Mouse (Mus musculus) megakaryocyte, embryonic 14.5 days (primary cell): ENCODE data around the gene Ankrd28. TPM values are rescaled to one million over a fixed set of nuclear protein-coding genes. Genes with fewer than 3 reads are reported as not detected.

Experiments
- H3K27me3 ChIP-seq: replicated peaks from 2 replicates; pipeline ENCODE3; 2012; ENCODE audit warnings: inconsistent platforms
- H3K36me3 ChIP-seq: replicated peaks from 2 replicates; pipeline ENCODE3; 2012; ENCODE audit warnings: low read length, inconsistent platforms, mixed read lengths
- H3K4me1 ChIP-seq: 2 replicates; pipeline ENCODE4 v1.6.1; 2012; ENCODE audit warnings: inconsistent platforms
- H3K4me3 ChIP-seq: replicated peaks from 2 replicates; pipeline ENCODE3; 2012; ENCODE audit warnings: moderate library complexity, mild to moderate bottlenecking, inconsistent platforms
- H3K9me3 ChIP-seq: 2 replicates; pipeline ENCODE4 v1.6.1; 2012; ENCODE audit warnings: inconsistent platforms
- FLI1 ChIP-seq: IDR thresholded peaks from 2 replicates; pipeline ENCODE4 v1.6.1; 2012; ENCODE audit warnings: low read length, inconsistent platforms, mixed read lengths
- GATA1 ChIP-seq: IDR thresholded peaks from 3 replicates; pipeline ENCODE4 v1.6.1; 2012; ENCODE audit warnings: mixed read lengths, low read length, inconsistent platforms, borderline replicate concordance
- polyA plus RNA-seq: library from polyadenylated mRNA; stranded (reverse); fragments of >175 nt; gene quantifications from 2 replicates; pipeline ENCODE4 v1.2.3, GENCODE M21; 2012; ENCODE audit warnings: low replicate concordance; ENCODE audit not compliant: insufficient read depth

Gene Ankrd28
- polyA plus RNA-seq, 1 experiment: 4.0 TPM

GRCm38 (mm10) chr14:31794776-31795126 is 35.7 kb downstream of the Ankrd28 start:
- Histone ChIP-seq H3K4me1 (peaks cover 50% of the 10 kb centered on the region), H3K27me3 (no peaks in the 10 kb centered on the region), H3K4me3 (no peak overlapping the region), H3K36me3 (no peaks in the 10 kb centered on the region), H3K9me3 (no peaks in the 10 kb centered on the region)
- TF ChIP-seq GATA1: no peak
- no peak for TF ChIP-seq FLI1

- no peak for TF ChIP-seq GATA1
- TF ChIP-seq FLI1: no peak
- Histone ChIP-seq H3K9me3 (no peaks in the 10 kb centered on the region), H3K4me3 (no peak overlapping the region), H3K36me3 (no peaks in the 10 kb centered on the region), H3K27me3 (no peaks in the 10 kb centered on the region), H3K4me1 (peaks cover 56% of the 10 kb centered on the region)
Observed at GRCm38 (mm10) chr14:31793979-31794775, 36.3 kb downstream of the Ankrd28 start.

- no peaks in the 10 kb centered on the region for H3K9me3 ChIP-seq
- H3K4me1 ChIP-seq: peaks cover 74% of the 10 kb centered on the region
- no peak overlapping the region for H3K4me3 ChIP-seq
- no peaks in the 10 kb centered on the region for H3K27me3 ChIP-seq
- no peaks in the 10 kb centered on the region for H3K36me3 ChIP-seq
- TF ChIP-seq FLI1: no peak
- no peak for TF ChIP-seq GATA1
Observed at GRCm38 (mm10) chr14:31790797-31791196, 39.7 kb downstream of the Ankrd28 start.

- H3K4me1 ChIP-seq: peaks cover 82% of the 10 kb centered on the region
- TF ChIP-seq GATA1 (no peak), FLI1 (no peak)
- no peaks in the 10 kb centered on the region for H3K36me3 ChIP-seq
- no peaks in the 10 kb centered on the region for H3K9me3 ChIP-seq
- H3K27me3 ChIP-seq: no peaks in the 10 kb centered on the region
- no peak overlapping the region for H3K4me3 ChIP-seq
Observed at GRCm38 (mm10) chr14:31786906-31787305, 43.5 kb downstream of the Ankrd28 start.

- TF ChIP-seq FLI1 (no peak), GATA1 (no peak)
- H3K36me3 ChIP-seq: no peaks in the 10 kb centered on the region
- H3K4me1 ChIP-seq: peaks cover 72% of the 10 kb centered on the region
- no peaks in the 10 kb centered on the region for H3K27me3 ChIP-seq
- H3K9me3 ChIP-seq: no peaks in the 10 kb centered on the region
- peak overlapping the region; percentile 48 for H3K4me3 ChIP-seq
Observed at GRCm38 (mm10) chr14:31785681-31786080, 44.8 kb downstream of the Ankrd28 start.

- H3K27me3 ChIP-seq: no peaks in the 10 kb centered on the region
- TF ChIP-seq FLI1 (no peak), GATA1 (no peak)
- peaks cover 67% of the 10 kb centered on the region for H3K4me1 ChIP-seq
- H3K4me3 ChIP-seq: peak overlapping the region; percentile 86
- no peaks in the 10 kb centered on the region for H3K9me3 ChIP-seq
- no peaks in the 10 kb centered on the region for H3K36me3 ChIP-seq
Observed at GRCm38 (mm10) chr14:31784975-31785374, 45.5 kb downstream of the Ankrd28 start.

GRCm38 (mm10) chr14:31781309-31782049 is 49.0 kb downstream of the Ankrd28 start:
- TF ChIP-seq FLI1 (no peak), GATA1 (no peak)
- Histone ChIP-seq H3K9me3 (no peaks in the 10 kb centered on the region), H3K36me3 (peaks cover 12% of the 10 kb centered on the region), H3K4me1 (peaks cover 42% of the 10 kb centered on the region), H3K27me3 (no peaks in the 10 kb centered on the region), H3K4me3 (peak overlapping the region; percentile 94)

GRCm38 (mm10) chr14:31780412-31781233 is 49.8 kb downstream of the Ankrd28 start:
- H3K4me3 ChIP-seq: peak overlapping the region; percentile 94
- H3K4me1 ChIP-seq: peaks cover 46% of the 10 kb centered on the region
- TF ChIP-seq GATA1 (no peak), FLI1 (no peak)
- H3K9me3 ChIP-seq: no peaks in the 10 kb centered on the region
- H3K36me3 ChIP-seq: peaks cover 21% of the 10 kb centered on the region
- H3K27me3 ChIP-seq: no peaks in the 10 kb centered on the region

- H3K36me3 ChIP-seq: peaks cover 90% of the 10 kb centered on the region
- peaks cover 61% of the 10 kb centered on the region for H3K4me1 ChIP-seq
- H3K4me3 ChIP-seq: no peak overlapping the region
- no peaks in the 10 kb centered on the region for H3K27me3 ChIP-seq
- no peaks in the 10 kb centered on the region for H3K9me3 ChIP-seq
- TF ChIP-seq GATA1 (no peak), FLI1 (no peak)
Observed at GRCm38 (mm10) chr14:31773518-31773917, 56.9 kb downstream of the Ankrd28 start.

- H3K9me3 ChIP-seq: no peaks in the 10 kb centered on the region
- H3K4me1 ChIP-seq: peaks cover 72% of the 10 kb centered on the region
- H3K27me3 ChIP-seq: no peaks in the 10 kb centered on the region
- no peak overlapping the region for H3K4me3 ChIP-seq
- H3K36me3 ChIP-seq: peaks cover 99% of the 10 kb centered on the region
- TF ChIP-seq FLI1 (no peak), GATA1 (no peak)
Observed at GRCm38 (mm10) chr14:31772251-31772650, 58.2 kb downstream of the Ankrd28 start.
